Mouse (Mus musculus): ENCODE results near the gene Wwox. TPM values are rescaled to one million over a fixed set of nuclear protein-coding genes. Genes with fewer than 3 reads are reported as not detected.

Wwox gene
- polyA plus RNA-seq, 1 experiment from 2014 or later, result 14.0 TPM

- Histone ChIP-seq H3K4me1 (0 out of 2 replicates have a peak, but pooled peaks cover 5% of the 10 kb centered on the region), H3K4me3 (no peak overlapping the region), H3K27me3 (0 out of 2 replicates have a peak, but pooled peaks cover 7% of the 10 kb centered on the region), H3K9ac (replicated peaks) (no peak overlapping the region), H3K9me3 (no peaks in the 10 kb centered on the region), H3K27ac (replicated peaks) (no peak overlapping the region), H3K4me2 (replicated peaks) (no peak overlapping the region), H3K36me3 (no peaks in the 10 kb centered on the region)
- ATAC-seq (ENCODE audit: low FRiP score, low read depth), result no peak
- 88% methylated on average over 5 of the region's 5 CpGs for WGBS
Observed at GRCm38 (mm10) chr8:115063623-115064022, 624.2 kb downstream of the Wwox start.

GRCm38 (mm10) chr8:115064691-115065090, 625.2 kb downstream of the Wwox start:
- Histone ChIP-seq H3K9ac (replicated peaks) (no peak overlapping the region), H3K4me3 (no peak overlapping the region), H3K27ac (replicated peaks) (no peak overlapping the region), H3K27me3 (0 out of 2 replicates have a peak, but pooled peaks cover 7% of the 10 kb centered on the region), H3K9me3 (no peaks in the 10 kb centered on the region), H3K4me1 (0 out of 2 replicates have a peak, but pooled peaks cover 5% of the 10 kb centered on the region), H3K4me2 (replicated peaks) (no peak overlapping the region), H3K36me3 (no peaks in the 10 kb centered on the region)
- WGBS, result 91% methylated on average over 15 of the region's 15 CpGs
- no peak for ATAC-seq (ENCODE audit: low FRiP score, low read depth)

GRCm38 (mm10) chr8:115065386-115065785, 625.9 kb downstream of the Wwox start:
- Histone ChIP-seq H3K4me3 (no peak overlapping the region), H3K36me3 (no peaks in the 10 kb centered on the region), H3K9ac (replicated peaks) (no peak overlapping the region), H3K9me3 (no peaks in the 10 kb centered on the region), H3K4me2 (replicated peaks) (no peak overlapping the region), H3K27ac (replicated peaks) (no peak overlapping the region), H3K4me1 (0 out of 2 replicates have a peak, but pooled peaks cover 5% of the 10 kb centered on the region), H3K27me3 (0 out of 2 replicates have a peak, but pooled peaks cover 7% of the 10 kb centered on the region)
- 48% methylated on average over 7 of the region's 7 CpGs for WGBS
- no peak for ATAC-seq (ENCODE audit: low FRiP score, low read depth)

- no peak overlapping the region for H3K27ac ChIP-seq (replicated peaks)
- H3K9me3 ChIP-seq, result no peaks in the 10 kb centered on the region
- 0 out of 2 replicates have a peak, but pooled peaks cover 5% of the 10 kb centered on the region for H3K4me1 ChIP-seq
- H3K4me3 ChIP-seq, result no peak overlapping the region
- H3K9ac ChIP-seq (replicated peaks), result no peak overlapping the region
- no peak overlapping the region for H3K4me2 ChIP-seq (replicated peaks)
- ATAC-seq (ENCODE audit: low FRiP score, low read depth), result no peak
- 0 out of 2 replicates have a peak, but pooled peaks cover 7% of the 10 kb centered on the region for H3K27me3 ChIP-seq
- WGBS, result 92% methylated on average over 8 of the region's 8 CpGs
- no peaks in the 10 kb centered on the region for H3K36me3 ChIP-seq
Observed at GRCm38 (mm10) chr8:115066550-115067058, 627.1 kb downstream of the Wwox start.

- H3K27me3 ChIP-seq, result 0 out of 2 replicates have a peak, but pooled peaks cover 7% of the 10 kb centered on the region
- H3K36me3 ChIP-seq, result no peaks in the 10 kb centered on the region
- H3K9ac ChIP-seq (replicated peaks), result no peak overlapping the region
- no peaks in the 10 kb centered on the region for H3K9me3 ChIP-seq
- H3K4me3 ChIP-seq, result no peak overlapping the region
- 89% methylated on average over 5 of the region's 5 CpGs for WGBS
- no peak overlapping the region for H3K4me2 ChIP-seq (replicated peaks)
- H3K27ac ChIP-seq (replicated peaks), result no peak overlapping the region
- no peak for ATAC-seq (ENCODE audit: low FRiP score, low read depth)
- H3K4me1 ChIP-seq, result 0 out of 2 replicates have a peak, but pooled peaks cover 5% of the 10 kb centered on the region
Observed at GRCm38 (mm10) chr8:115068723-115069122, 629.3 kb downstream of the Wwox start.

- no peak overlapping the region for H3K4me2 ChIP-seq (replicated peaks)
- WGBS, result 57% methylated on average over 3 of the region's 3 CpGs
- no peak for ATAC-seq (ENCODE audit: low FRiP score, low read depth)
Observed at GRCm38 (mm10) chr8:115070225-115070624, 630.8 kb downstream of the Wwox start.

GRCm38 (mm10) chr8:115071231-115071630, 631.8 kb downstream of the Wwox start:
- Histone ChIP-seq H3K9ac (replicated peaks) (no peak overlapping the region), H3K9me3 (no peaks in the 10 kb centered on the region)

More at GRCm38 (mm10) chr8:115070225-115070624, 630.8 kb downstream of the Wwox start:
- no peaks in the 10 kb centered on the region for H3K36me3 ChIP-seq
- no peak overlapping the region for H3K4me3 ChIP-seq
- no peak overlapping the region for H3K27ac ChIP-seq (replicated peaks)
- 0 out of 2 replicates have a peak, but pooled peaks cover 7% of the 10 kb centered on the region for H3K27me3 ChIP-seq
- H3K9ac ChIP-seq (replicated peaks), result no peak overlapping the region
- H3K9me3 ChIP-seq, result no peaks in the 10 kb centered on the region
- 0 out of 2 replicates have a peak, but pooled peaks cover 4% of the 10 kb centered on the region for H3K4me1 ChIP-seq

GRCm38 (mm10) chr8:115078296-115078695, 638.8 kb downstream of the Wwox start:
- no peaks in the 10 kb centered on the region for H3K36me3 ChIP-seq
- no peak overlapping the region for H3K4me3 ChIP-seq
- no peak overlapping the region for H3K27ac ChIP-seq (replicated peaks)
- H3K4me1 ChIP-seq, result no peaks in the 10 kb centered on the region
- H3K9ac ChIP-seq (replicated peaks), result no peak overlapping the region
- no peak overlapping the region for H3K4me2 ChIP-seq (replicated peaks)
- H3K27me3 ChIP-seq, result no peaks in the 10 kb centered on the region
- WGBS, result 69% methylated on average over 7 of the region's 7 CpGs
- no peaks in the 10 kb centered on the region for H3K9me3 ChIP-seq
- no peak for ATAC-seq (ENCODE audit: low FRiP score, low read depth)

More at GRCm38 (mm10) chr8:115071231-115071630, 631.8 kb downstream of the Wwox start:
- Histone ChIP-seq H3K36me3 (no peaks in the 10 kb centered on the region), H3K4me2 (replicated peaks) (no peak overlapping the region), H3K4me3 (no peak overlapping the region), H3K27me3 (no peaks in the 10 kb centered on the region), H3K27ac (replicated peaks) (no peak overlapping the region), H3K4me1 (no peaks in the 10 kb centered on the region)
- no peak for ATAC-seq (ENCODE audit: low FRiP score, low read depth)
- WGBS, result 85% methylated on average over 12 of the region's 12 CpGs

- Histone ChIP-seq H3K36me3 (no peaks in the 10 kb centered on the region), H3K9ac (replicated peaks) (no peak overlapping the region), H3K4me1 (no peaks in the 10 kb centered on the region), H3K4me2 (replicated peaks) (no peak overlapping the region), H3K27ac (replicated peaks) (no peak overlapping the region), H3K9me3 (no peaks in the 10 kb centered on the region), H3K4me3 (no peak overlapping the region), H3K27me3 (no peaks in the 10 kb centered on the region)
- WGBS, result 81% methylated on average over 7 of the region's 7 CpGs
- ATAC-seq (ENCODE audit: low FRiP score, low read depth), result no peak
Observed at GRCm38 (mm10) chr8:115081302-115082207, 642.1 kb downstream of the Wwox start.

GRCm38 (mm10) chr8:115088162-115088561, 648.7 kb downstream of the Wwox start:
- Histone ChIP-seq H3K27ac (replicated peaks) (no peak overlapping the region), H3K4me2 (replicated peaks) (no peak overlapping the region), H3K4me3 (no peak overlapping the region), H3K27me3 (no peaks in the 10 kb centered on the region), H3K36me3 (no peaks in the 10 kb centered on the region), H3K9me3 (no peaks in the 10 kb centered on the region), H3K4me1 (no peaks in the 10 kb centered on the region), H3K9ac (replicated peaks) (no peak overlapping the region)
- ATAC-seq (ENCODE audit: low FRiP score, low read depth), result no peak

GRCm38 (mm10) chr8:115089744-115090143, 650.3 kb downstream of the Wwox start:
- Histone ChIP-seq H3K4me3 (no peak overlapping the region), H3K4me1 (no peaks in the 10 kb centered on the region), H3K27me3 (no peaks in the 10 kb centered on the region), H3K27ac (replicated peaks) (no peak overlapping the region), H3K9me3 (no peaks in the 10 kb centered on the region), H3K9ac (replicated peaks) (no peak overlapping the region), H3K36me3 (no peaks in the 10 kb centered on the region), H3K4me2 (replicated peaks) (no peak overlapping the region)
- no peak for ATAC-seq (ENCODE audit: low FRiP score, low read depth)
- WGBS, result 76% methylated on average over 7 of the region's 7 CpGs

- Histone ChIP-seq H3K4me1 (no peaks in the 10 kb centered on the region), H3K36me3 (no peaks in the 10 kb centered on the region), H3K9me3 (no peaks in the 10 kb centered on the region), H3K4me3 (no peak overlapping the region), H3K27ac (replicated peaks) (no peak overlapping the region), H3K9ac (replicated peaks) (no peak overlapping the region), H3K27me3 (no peaks in the 10 kb centered on the region; the same call in 1 of the 2 replicates), H3K4me2 (replicated peaks) (no peak overlapping the region)
- ATAC-seq (ENCODE audit: low FRiP score, low read depth), result no peak
- WGBS, result 85% methylated on average over 5 of the region's 5 CpGs
Observed at GRCm38 (mm10) chr8:115090202-115090601, 650.7 kb downstream of the Wwox start.
